ENCODE assay signal across 18 mouse cellular contexts in genomic region chrX:13484447-13484846, GRCm38 (mm10). TPM values are rescaled to one million over a fixed set of nuclear protein-coding genes. Genes with fewer than 3 reads are reported as not detected.
"Had no signal": no experiment of that assay in that cellular context is flagged by ENCODE, and none has a peak within 500 bp of the region (broad histone marks: within the 10 kb centered on the region; RNA-seq: fewer than 3 reads in every experiment).

No protein-coding gene starts in this region.

- H3K9ac ChIP-seq: neural tube, embryonic 12.5 days; neural tube, embryonic 13.5 days; neural tube, embryonic 15.5 days; stomach, embryonic 15.5 days had no signal

- H3K27ac ChIP-seq: neural tube, embryonic 12.5 days; neural tube, embryonic 13.5 days; neural tube, embryonic 15.5 days; stomach, embryonic 15.5 days; stomach, postnatal 0 days had no signal

- H3K4me3 ChIP-seq: neural tube, embryonic 12.5 days; neural tube, embryonic 13.5 days; neural tube, embryonic 15.5 days; stomach, embryonic 15.5 days had no signal

- H3K9me3 ChIP-seq: neural tube, embryonic 13.5 days; neural tube, embryonic 15.5 days; stomach, embryonic 15.5 days had no signal

- H3K36me3 ChIP-seq: neural tube, embryonic 12.5 days; neural tube, embryonic 13.5 days; neural tube, embryonic 15.5 days; stomach, embryonic 15.5 days had no signal

- DNase-seq: retina, postnatal 1 day; right cerebral cortex, adult 18-20 months; right cerebral cortex, postnatal 14 days; right cerebral cortex, postnatal 25 days; right cerebral cortex, postnatal 4 days; spleen, adult 18-20 months; thymus, adult 18-20 months; thymus, adult 2 months; thymus, postnatal 14 days; thymus, postnatal 25 days; thymus, postnatal 36 days; thymus, postnatal 4 days had no signal

- H3K27me3 ChIP-seq: neural tube, embryonic 13.5 days had no signal

- H3K4me1 ChIP-seq: neural tube, embryonic 12.5 days; neural tube, embryonic 13.5 days; neural tube, embryonic 15.5 days; stomach, embryonic 15.5 days had no signal

RNA-seq across cellular contexts. Expression of gene Nyx, which starts 18.5 kb away (rescaled TPM):
- polyA plus RNA-seq: stomach, embryonic 14.5 days had no signal
